Mouse (Mus musculus) lung, adult 2 months (tissue): ENCODE data around the gene Ofd1.

Experiments
- CTCF ChIP-seq: fragments of 200-500 bp; IDR thresholded peaks from 2 replicates; pipeline ENCODE4 v1.5.1; 2011; ENCODE audit warnings: mild to moderate bottlenecking, low read length, control low read depth; ENCODE audit not compliant: insufficient read depth
- POLR2A ChIP-seq: fragments of 200-500 bp; IDR thresholded peaks from 2 replicates; pipeline ENCODE4 v1.6.1; 2011; ENCODE audit warnings: low read depth, mild to moderate bottlenecking, control low read depth, low read length, borderline replicate concordance; ENCODE audit errors: extremely low read depth

DNA sequence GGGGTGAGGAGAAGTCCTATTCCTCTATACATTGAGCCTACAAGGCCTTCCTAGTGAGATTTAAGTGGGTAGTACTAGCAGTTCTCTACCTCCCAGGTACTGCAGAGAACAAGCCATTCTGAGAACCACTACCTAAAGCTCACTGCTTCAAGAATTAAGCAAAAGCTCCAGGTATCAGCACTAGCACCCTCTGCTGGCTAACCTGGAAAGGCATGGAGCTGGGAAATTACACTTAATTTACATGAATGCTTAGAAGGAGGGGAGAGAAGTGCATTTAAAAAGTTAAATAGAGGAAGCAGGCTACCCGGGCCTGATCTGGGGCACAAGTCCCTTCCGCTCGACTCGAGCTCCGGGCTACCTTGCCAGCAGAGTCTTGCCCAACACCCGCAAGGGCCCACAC lies 24.3 kb downstream of the Ofd1 start:
- 0 out of 2 replicates have a peak, but pooled peaks have one; percentile 16 for TF ChIP-seq CTCF
- no peak for TF ChIP-seq POLR2A
